Mouse (Mus musculus): ENCODE data around the gene Prkag1.

DNA sequence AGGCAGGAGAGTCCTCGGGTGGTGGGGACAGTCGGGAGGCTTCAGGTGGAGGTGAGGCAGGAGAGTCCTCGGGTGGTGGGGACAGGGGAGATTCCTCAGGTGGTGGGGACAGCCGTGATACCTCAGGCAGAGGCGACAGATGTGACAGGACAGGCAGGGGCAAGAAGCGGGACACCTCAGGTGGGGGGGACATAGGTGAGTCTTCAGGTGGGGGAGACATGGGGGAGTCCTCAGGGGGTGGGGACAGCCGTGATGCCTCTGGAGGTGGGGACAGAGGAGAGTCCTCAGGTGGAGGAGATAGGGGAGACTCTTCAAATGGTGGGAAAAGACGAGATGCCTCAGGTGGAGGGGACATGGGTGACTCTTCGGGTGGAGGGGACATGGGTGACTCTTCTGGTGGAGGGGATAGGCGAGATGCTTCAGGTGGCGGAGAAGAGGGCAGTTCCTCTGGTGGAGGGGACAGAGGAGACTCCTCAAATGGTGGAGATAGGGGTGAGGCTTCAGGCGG lies 32.2 kb upstream of the Prkag1 start:
- no peak for TF ChIP-seq CTCF (IDR thresholded peaks at IDR 0.05; ENCODE audit: control insufficient read depth, insufficient read depth, insufficient read length)
- TF ChIP-seq CEBPB (IDR thresholded peaks at IDR 0.05; ENCODE audit: low read depth) = no peak
- no peak for TF ChIP-seq MYOD1 (IDR thresholded peaks at IDR 0.05; ENCODE audit: control insufficient read depth, insufficient read length, low read depth)
- TF ChIP-seq MAX (IDR thresholded peaks at IDR 0.05) = no peak
- no peak for TF ChIP-seq USF1 (IDR thresholded peaks at IDR 0.05; ENCODE audit: low read depth)
- no peak for TF ChIP-seq MYOG (IDR thresholded peaks at IDR 0.05; ENCODE audit: control insufficient read depth, extremely low read depth, insufficient read length)
- TF ChIP-seq FOSL1 (IDR thresholded peaks at IDR 0.05; ENCODE audit: insufficient read depth, low read length, poor library complexity, severe bottlenecking) = no peak

Measured in C2C12 (cell line).